Mouse (Mus musculus) liver, embryonic 16.5 days (tissue): ENCODE data around the gene Aldh2. TPM values are rescaled to one million over a fixed set of nuclear protein-coding genes. Genes with fewer than 3 reads are reported as not detected.

ENCODE experiments used
- ATAC-seq: fragments of 200-750 bp; cut with Nextera tagmentation; 2 replicates; pipeline ENCODE4 v1.8.0; 2017; ENCODE audit warnings: low read depth, mild to moderate bottlenecking, moderate number of reproducible peaks, moderate library complexity
- H3K27ac ChIP-seq: fragments of 300-500 bp; sonication (generic); 2 replicates; pipeline ENCODE4 v1.5.1; 2014; ENCODE audit warnings: mild to moderate bottlenecking, low read length
- H3K27me3 ChIP-seq: fragments of 300-500 bp; sonication (generic); 2 replicates; pipeline ENCODE4 v1.6.1; 2014; ENCODE audit warnings: low read depth, low read length, mixed read lengths; ENCODE audit not compliant: control insufficient read depth, insufficient read depth
- H3K36me3 ChIP-seq: fragments of 300-500 bp; sonication (generic); 2 replicates; pipeline ENCODE4 v1.6.1; 2014; ENCODE audit warnings: mild to moderate bottlenecking; ENCODE audit not compliant: control insufficient read depth, insufficient read depth
- H3K4me1 ChIP-seq: fragments of 300-500 bp; sonication (generic); 2 replicates; pipeline ENCODE4 v1.6.1; 2014; ENCODE audit warnings: low read depth, low read length, mixed read lengths; ENCODE audit not compliant: control insufficient read depth
- H3K4me2 ChIP-seq: fragments of 300-500 bp; sonication (generic); 2 replicates; pipeline ENCODE4 v1.6.1; 2014; ENCODE audit warnings: low read depth, low read length, mixed read lengths
- H3K4me3 ChIP-seq: fragments of 300-500 bp; sonication (generic); 2 replicates; pipeline ENCODE4 v1.5.1; 2014; ENCODE audit warnings: low read depth, mild to moderate bottlenecking, low read length
- H3K9ac ChIP-seq: fragments of 300-500 bp; sonication (generic); 2 replicates; pipeline ENCODE4 v1.6.1; 2014; ENCODE audit warnings: low read depth, low read length
- H3K9me3 ChIP-seq: fragments of 300-500 bp; sonication (generic); replicated peaks from 2 replicates; pipeline ENCODE4 v1.6.1; 2016; ENCODE audit warnings: low read length; ENCODE audit not compliant: control insufficient read depth
- WGBS: fragments of 180-500 bp; shearing (Covaris S2); extraction: QIAGEN DNeasy Blood & Tissue Kit; methylation state at CpG from one replicate; pipeline ENCODE4 v1.1.7; 2014; ENCODE audit not compliant: insufficient replicate concordance; 5-methylcytosine and 5-hydroxymethylcytosine counted together
- polyA plus RNA-seq: library from polyadenylated mRNA; unstranded; fragments of >200 nt; fragmentation: Nextera tagmentation; extraction: Ambion mirVana; gene quantifications from 2 replicates; pipeline ENCODE4 v1.2.1, GENCODE M21; 2015

Gene Aldh2
- polyA plus RNA-seq, 1 experiment from 2014 or later = 250 TPM

GRCm38 (mm10) chr5:121589928-121590327, 3.7 kb downstream of the Aldh2 start:
- 63% methylated on average over 6 of the region's 6 CpGs for WGBS
- Histone ChIP-seq H3K27ac (no peak overlapping the region), H3K27me3 (no peaks in the 10 kb centered on the region)

GRCm38 (mm10) chr5:121586400-121587039, 7.1 kb downstream of the Aldh2 start:
- peak overlapping the region; percentile 18 for H3K9ac ChIP-seq

More at GRCm38 (mm10) chr5:121589928-121590327, 3.7 kb downstream of the Aldh2 start:
- H3K9ac ChIP-seq = no peak overlapping the region
- peaks cover 54% of the 10 kb centered on the region for H3K4me1 ChIP-seq
- H3K36me3 ChIP-seq = no peaks in the 10 kb centered on the region
- H3K4me3 ChIP-seq = no peak overlapping the region
- no peaks in the 10 kb centered on the region for H3K9me3 ChIP-seq
- H3K4me2 ChIP-seq = no peak overlapping the region
- no peak for ATAC-seq

GRCm38 (mm10) chr5:121585699-121586098, 7.9 kb downstream of the Aldh2 start:
- no peaks in the 10 kb centered on the region for H3K36me3 ChIP-seq
- no peaks in the 10 kb centered on the region for H3K27me3 ChIP-seq
- WGBS = 74% methylated on average over 5 of the region's 5 CpGs
- ATAC-seq = no peak
- H3K4me3 ChIP-seq = no peak overlapping the region
- no peak overlapping the region for H3K4me2 ChIP-seq
- H3K9me3 ChIP-seq = no peaks in the 10 kb centered on the region
- H3K9ac ChIP-seq = no peak overlapping the region
- peak overlapping the region; percentile 73; the same call in 1 of the 2 replicates for H3K27ac ChIP-seq
- H3K4me1 ChIP-seq = peaks cover 34% of the 10 kb centered on the region

More at GRCm38 (mm10) chr5:121586400-121587039, 7.1 kb downstream of the Aldh2 start:
- no peaks in the 10 kb centered on the region for H3K27me3 ChIP-seq
- peak overlapping the region; percentile 73 for H3K27ac ChIP-seq
- ATAC-seq = peak; percentile 20; the same call in 1 of the 2 replicates
- peak overlapping the region; percentile 45 for H3K4me2 ChIP-seq
- H3K9me3 ChIP-seq = no peaks in the 10 kb centered on the region
- H3K4me1 ChIP-seq = peaks cover 41% of the 10 kb centered on the region
- H3K4me3 ChIP-seq = peak overlapping the region; percentile 20
- H3K36me3 ChIP-seq = no peaks in the 10 kb centered on the region
- 2% methylated on average over 6 of the region's 6 CpGs for WGBS

GRCm38 (mm10) chr5:121585005-121585404, 8.6 kb downstream of the Aldh2 start:
- Histone ChIP-seq H3K9ac (no peak overlapping the region), H3K27me3 (no peaks in the 10 kb centered on the region), H3K27ac (no peak overlapping the region), H3K9me3 (no peaks in the 10 kb centered on the region), H3K36me3 (no peaks in the 10 kb centered on the region), H3K4me1 (peaks cover 32% of the 10 kb centered on the region), H3K4me3 (no peak overlapping the region), H3K4me2 (no peak overlapping the region)
- no peak for ATAC-seq
- 89% methylated on average over 10 of the region's 10 CpGs for WGBS

GRCm38 (mm10) chr5:121583765-121584501, 9.7 kb downstream of the Aldh2 start:
- peak; percentile 83 for ATAC-seq
- Histone ChIP-seq H3K27ac (peak overlapping the region; percentile 81), H3K4me3 (no peak overlapping the region), H3K27me3 (no peaks in the 10 kb centered on the region), H3K9me3 (no peaks in the 10 kb centered on the region), H3K9ac (peak overlapping the region; percentile 28), H3K4me1 (peaks cover 31% of the 10 kb centered on the region), H3K4me2 (no peak overlapping the region), H3K36me3 (peaks cover 7% of the 10 kb centered on the region)
- 29% methylated on average over 12 of the region's 12 CpGs for WGBS

- H3K4me3 ChIP-seq = no peak overlapping the region
- 72% methylated on average over 8 of the region's 8 CpGs for WGBS
- no peak for ATAC-seq
Measured at GRCm38 (mm10) chr5:121581945-121582344, 11.7 kb downstream of the Aldh2 start.

GRCm38 (mm10) chr5:121576927-121577488, 16.6 kb downstream of the Aldh2 start:
- no peak for ATAC-seq
- H3K9me3 ChIP-seq = no peaks in the 10 kb centered on the region
- H3K4me3 ChIP-seq = no peak overlapping the region
- no peak overlapping the region for H3K4me2 ChIP-seq
- H3K36me3 ChIP-seq = peaks cover 12% of the 10 kb centered on the region
- H3K27me3 ChIP-seq = no peaks in the 10 kb centered on the region
- no peak overlapping the region for H3K9ac ChIP-seq
- H3K27ac ChIP-seq = no peak overlapping the region
- no peaks in the 10 kb centered on the region for H3K4me1 ChIP-seq
- 76% methylated on average over 11 of the region's 11 CpGs for WGBS

More at GRCm38 (mm10) chr5:121581945-121582344, 11.7 kb downstream of the Aldh2 start:
- Histone ChIP-seq H3K4me2 (no peak overlapping the region), H3K9me3 (no peaks in the 10 kb centered on the region), H3K4me1 (peaks cover 25% of the 10 kb centered on the region), H3K27me3 (no peaks in the 10 kb centered on the region), H3K9ac (no peak overlapping the region), H3K36me3 (peaks cover 7% of the 10 kb centered on the region), H3K27ac (no peak overlapping the region)

- Histone ChIP-seq H3K27ac (no peak overlapping the region), H3K4me3 (no peak overlapping the region), H3K9ac (no peak overlapping the region), H3K27me3 (no peaks in the 10 kb centered on the region), H3K4me2 (no peak overlapping the region), H3K36me3 (peaks cover 13% of the 10 kb centered on the region), H3K9me3 (no peaks in the 10 kb centered on the region), H3K4me1 (no peaks in the 10 kb centered on the region)
- 88% methylated on average over 11 of the region's 11 CpGs for WGBS
- no peak for ATAC-seq
Measured at GRCm38 (mm10) chr5:121575867-121576266, 17.8 kb downstream of the Aldh2 start.

- H3K4me1 ChIP-seq = no peaks in the 10 kb centered on the region
Measured at GRCm38 (mm10) chr5:121574145-121574544, 19.5 kb downstream of the Aldh2 start.

More at GRCm38 (mm10) chr5:121574145-121574544, 19.5 kb downstream of the Aldh2 start:
- H3K27me3 ChIP-seq = no peaks in the 10 kb centered on the region
- no peak overlapping the region for H3K27ac ChIP-seq
- no peaks in the 10 kb centered on the region for H3K9me3 ChIP-seq
- no peak overlapping the region for H3K9ac ChIP-seq
- WGBS = 75% methylated on average over 13 of the region's 13 CpGs
- no peak for ATAC-seq
- H3K36me3 ChIP-seq = peaks cover 11% of the 10 kb centered on the region
- no peak overlapping the region for H3K4me2 ChIP-seq
- no peak overlapping the region for H3K4me3 ChIP-seq
